Mouse (Mus musculus) megakaryocyte, embryonic 14.5 days (primary cell): ENCODE data around the gene Kif19a.

Experiments used
- FLI1 ChIP-seq: IDR thresholded peaks from 2 replicates; pipeline ENCODE4 v1.6.1; 2012; ENCODE audit warnings: low read length, inconsistent platforms, mixed read lengths
- GATA1 ChIP-seq: IDR thresholded peaks from 3 replicates; pipeline ENCODE4 v1.6.1; 2012; ENCODE audit warnings: mixed read lengths, low read length, inconsistent platforms, borderline replicate concordance

DNA sequence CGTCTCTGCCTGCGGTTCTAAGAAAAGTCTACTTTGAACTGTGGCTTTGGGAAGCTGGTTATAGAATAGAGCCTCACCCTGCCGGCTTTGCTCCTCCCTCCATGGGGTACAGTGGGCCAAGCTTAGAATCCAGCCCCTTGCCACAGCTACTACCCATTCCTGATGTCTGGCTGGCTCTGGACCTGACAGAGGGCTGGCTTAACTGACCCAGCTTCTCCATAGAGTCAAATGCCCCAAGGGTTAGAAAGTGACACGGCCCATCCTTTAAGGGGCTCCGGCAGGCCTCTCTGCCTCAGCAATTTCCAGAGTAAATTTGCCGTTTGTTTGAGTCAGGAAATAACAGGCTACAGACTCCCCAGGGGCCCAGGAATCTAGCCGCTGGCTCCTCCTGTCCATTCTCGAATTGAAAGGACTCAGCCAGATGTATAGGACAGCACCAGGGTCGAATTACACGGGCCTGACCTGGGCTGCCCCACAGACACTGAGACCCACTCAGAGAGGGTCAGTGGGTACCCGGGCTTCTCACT, 58.1 kb downstream of the Kif19a start:
- TF ChIP-seq FLI1 (no peak), GATA1 (no peak)
